Mouse (Mus musculus): ENCODE measurements around the gene Ccdc102a. TPM values are rescaled to one million over a fixed set of nuclear protein-coding genes. Genes with fewer than 3 reads are reported as not detected.

Gene Ccdc102a
- total RNA-seq, 1 experiment: 10.7 TPM

DNA sequence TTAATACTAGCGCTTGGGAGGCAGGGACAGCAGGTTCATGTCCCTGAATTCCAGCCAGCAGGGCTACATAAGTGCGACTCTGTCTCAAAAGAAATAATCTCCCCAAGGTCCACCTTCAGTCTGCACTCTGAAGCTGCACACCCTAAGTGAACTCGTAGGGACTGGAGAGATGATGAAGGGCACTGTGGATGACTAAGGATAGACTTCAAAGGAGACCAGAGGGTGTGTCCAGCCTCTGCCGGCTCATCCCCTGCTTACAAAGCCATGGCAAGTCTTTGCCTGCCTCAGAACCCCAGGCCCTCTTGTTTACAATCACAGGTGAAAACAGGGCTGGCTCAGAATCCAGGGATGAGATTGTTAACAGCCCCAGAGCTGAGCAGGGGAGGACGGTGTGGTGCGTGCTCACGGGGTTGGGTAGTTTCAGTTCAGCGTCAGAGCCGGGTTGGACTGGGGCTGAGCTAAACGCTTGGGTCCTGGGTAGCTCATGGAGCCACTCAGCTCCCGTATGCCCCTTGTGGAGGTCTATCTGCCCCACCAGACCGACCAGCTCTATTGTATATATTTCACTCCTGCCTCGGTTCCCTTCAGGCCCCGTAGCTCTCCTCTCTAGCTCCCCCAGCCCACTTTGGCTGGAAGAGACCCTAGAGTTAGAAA lies 29.4 kb downstream of the Ccdc102a start:
- Histone ChIP-seq H3K9ac (ENCODE audit: insufficient read depth, low read depth, low read length, poor library complexity, severe bottlenecking) (no peak overlapping the region), H3K36me3 (ENCODE audit: control insufficient read depth, insufficient read depth, low read length, poor library complexity, severe bottlenecking) (no peaks in the 10 kb centered on the region), H3K9me3 (ENCODE audit: control insufficient read depth, insufficient read depth, low read depth, low read length) (no peaks in the 10 kb centered on the region), H3K4me1 (ENCODE audit: control insufficient read depth in 2 of 2, insufficient read depth in 2 of 2, low read length in 2 of 2, poor library complexity in 1 of 2) (no peaks in the 10 kb centered on the region), H3K4me3 (ENCODE audit: insufficient read depth in 1 of 2, low read depth in 1 of 2, low read length in 2 of 2, poor library complexity in 1 of 2, severe bottlenecking in 1 of 2) (no peak overlapping the region), H3K27ac (ENCODE audit: insufficient read depth, low read depth, low read length, poor library complexity, severe bottlenecking) (no peak overlapping the region)
- no peak for DNase-seq (ENCODE audit: low read depth, low spot score)
- TF ChIP-seq MAFK (IDR thresholded peaks at IDR 0.05; ENCODE audit: insufficient read depth, low read depth, low read length): no peak
- no peak for TF ChIP-seq ZNF384 (IDR thresholded peaks at IDR 0.05; ENCODE audit: low read depth, low read length)
- TF ChIP-seq HCFC1 (IDR thresholded peaks at IDR 0.05; ENCODE audit: borderline replicate concordance, insufficient read depth, low read length): no peak
- in situ Hi-C loops (cut with MboI; ENCODE audit: low sequenced_read_pairs in 2 of 2, unreplicated experiment in 2 of 2): no loop called here

GRCm38 (mm10) chr8:94880742-94881141 lies 37.2 kb downstream of the Ccdc102a start:
- Histone ChIP-seq H3K9me3 (ENCODE audit: control insufficient read depth, insufficient read depth, low read depth, low read length) (no peaks in the 10 kb centered on the region), H3K4me1 (ENCODE audit: control insufficient read depth in 2 of 2, insufficient read depth in 2 of 2, low read length in 2 of 2, poor library complexity in 1 of 2) (peaks cover 0 to 4% of the 10 kb centered on the region in 2 experiments; a peak in 1 of 4 replicates), H3K4me3 (ENCODE audit: insufficient read depth in 1 of 2, low read depth in 1 of 2, low read length in 2 of 2, poor library complexity in 1 of 2, severe bottlenecking in 1 of 2) (no peak overlapping the region), H3K27ac (ENCODE audit: insufficient read depth, low read depth, low read length, poor library complexity, severe bottlenecking) (no peak overlapping the region), H3K36me3 (ENCODE audit: control insufficient read depth, insufficient read depth, low read length, poor library complexity, severe bottlenecking) (no peaks in the 10 kb centered on the region), H3K9ac (ENCODE audit: insufficient read depth, low read depth, low read length, poor library complexity, severe bottlenecking) (no peak overlapping the region)
- in situ Hi-C loops (cut with MboI; ENCODE audit: low sequenced_read_pairs in 2 of 2, unreplicated experiment in 2 of 2): no loop called here
- no peak for DNase-seq (ENCODE audit: low read depth, low spot score)
- TF ChIP-seq ZNF384 (IDR thresholded peaks at IDR 0.05; ENCODE audit: low read depth, low read length) (no peak), MAFK (IDR thresholded peaks at IDR 0.05; ENCODE audit: insufficient read depth, low read depth, low read length) (no peak), HCFC1 (IDR thresholded peaks at IDR 0.05; ENCODE audit: borderline replicate concordance, insufficient read depth, low read length) (no peak), ZC3H11A (IDR thresholded peaks at IDR 0.05; ENCODE audit: borderline replicate concordance, low read depth, low read length) (no peak), CHD2 (IDR thresholded peaks at IDR 0.05; ENCODE audit: low read depth, low read length) (no peak)

GRCm38 (mm10) chr8:94876820-94877219 lies 41.1 kb downstream of the Ccdc102a start:
- DNase-seq (ENCODE audit: low read depth, low spot score): no peak
- TF ChIP-seq CHD2 (IDR thresholded peaks at IDR 0.05; ENCODE audit: low read depth, low read length) (no peak), ZC3H11A (IDR thresholded peaks at IDR 0.05; ENCODE audit: borderline replicate concordance, low read depth, low read length) (no peak), HCFC1 (IDR thresholded peaks at IDR 0.05; ENCODE audit: borderline replicate concordance, insufficient read depth, low read length) (no peak), ZNF384 (IDR thresholded peaks at IDR 0.05; ENCODE audit: low read depth, low read length) (no peak), MAFK (IDR thresholded peaks at IDR 0.05; ENCODE audit: insufficient read depth, low read depth, low read length) (no peak)
- Histone ChIP-seq H3K36me3 (ENCODE audit: control insufficient read depth, insufficient read depth, low read length, poor library complexity, severe bottlenecking) (no peaks in the 10 kb centered on the region), H3K27ac (ENCODE audit: insufficient read depth, low read depth, low read length, poor library complexity, severe bottlenecking) (no peak overlapping the region), H3K9ac (ENCODE audit: insufficient read depth, low read depth, low read length, poor library complexity, severe bottlenecking) (no peak overlapping the region; the same call in 1 of the 2 replicates), H3K4me1 (ENCODE audit: control insufficient read depth in 2 of 2, insufficient read depth in 2 of 2, low read length in 2 of 2, poor library complexity in 1 of 2) (peaks cover 5 to 12% of the 10 kb centered on the region in 2 experiments; a peak in 2 of 4 replicates), H3K4me3 (ENCODE audit: insufficient read depth in 1 of 2, low read depth in 1 of 2, low read length in 2 of 2, poor library complexity in 1 of 2, severe bottlenecking in 1 of 2) (no peak overlapping the region), H3K9me3 (ENCODE audit: control insufficient read depth, insufficient read depth, low read depth, low read length) (no peaks in the 10 kb centered on the region)
- in situ Hi-C loops (cut with MboI; ENCODE audit: low sequenced_read_pairs in 2 of 2, unreplicated experiment in 2 of 2): no loop called here

- in situ Hi-C loops (cut with MboI; ENCODE audit: low sequenced_read_pairs in 2 of 2, unreplicated experiment in 2 of 2): no loop called here
- no peak for DNase-seq (ENCODE audit: low read depth, low spot score)
Measured at GRCm38 (mm10) chr8:94876197-94876730, 41.6 kb downstream of the Ccdc102a start, which contains the start of gene Dok4. Gene Dok4 (minus strand): TSS chr8:94876330.

More at GRCm38 (mm10) chr8:94876197-94876730, 41.6 kb downstream of the Ccdc102a start, which contains the start of gene Dok4:
- Histone ChIP-seq H3K9me3 (ENCODE audit: control insufficient read depth, insufficient read depth, low read depth, low read length) (no peaks in the 10 kb centered on the region), H3K4me3 (ENCODE audit: insufficient read depth in 1 of 2, low read depth in 1 of 2, low read length in 2 of 2, poor library complexity in 1 of 2, severe bottlenecking in 1 of 2) (peak within 1 kb of the TSS; percentile 64 to 78), H3K36me3 (ENCODE audit: control insufficient read depth, insufficient read depth, low read length, poor library complexity, severe bottlenecking) (no peaks in the 10 kb centered on the region), H3K27ac (ENCODE audit: insufficient read depth, low read depth, low read length, poor library complexity, severe bottlenecking) (no peak within 1 kb of the TSS), H3K4me1 (ENCODE audit: control insufficient read depth in 2 of 2, insufficient read depth in 2 of 2, low read length in 2 of 2, poor library complexity in 1 of 2) (peaks cover 5 to 13% of the 10 kb centered on the region in 2 experiments; a peak in 2 of 4 replicates), H3K9ac (ENCODE audit: insufficient read depth, low read depth, low read length, poor library complexity, severe bottlenecking) (peak within 1 kb of the TSS; percentile 39; the same call in 1 of the 2 replicates)
- TF ChIP-seq CHD2 (IDR thresholded peaks at IDR 0.05; ENCODE audit: low read depth, low read length) (no peak), MAFK (IDR thresholded peaks at IDR 0.05; ENCODE audit: insufficient read depth, low read depth, low read length) (no peak), ZNF384 (IDR thresholded peaks at IDR 0.05; ENCODE audit: low read depth, low read length) (no peak), HCFC1 (IDR thresholded peaks at IDR 0.05; ENCODE audit: borderline replicate concordance, insufficient read depth, low read length) (no peak), ZC3H11A (IDR thresholded peaks at IDR 0.05; ENCODE audit: borderline replicate concordance, low read depth, low read length) (no peak)

Data from ES-E14 (cell line).